Mouse (Mus musculus) MEL (cell line): Measurements from ENCODE around the gene Hepacam2. TPM values are rescaled to one million over a fixed set of nuclear protein-coding genes. Genes with fewer than 3 reads are reported as not detected.

Experiments
- DNase-seq: peaks from one replicate; pipeline ENCODE4 v3.0.0; 2011; ENCODE audit warnings: low read depth, low spot score
- H3K27ac ChIP-seq: 2 replicates; pipeline ENCODE4 v1.5.1; 2012; ENCODE audit warnings: low read depth, mild to moderate bottlenecking, control low read depth, low read length, moderate library complexity; ENCODE audit not compliant: control insufficient read depth
- H3K27me3 ChIP-seq, 2 experiments: fragments of 150-350 bp in 1 of 2; sonication (generic) in 1 of 2; 2 replicates each; pipeline ENCODE4 v1.6.1; 2012; ENCODE audit warnings: low read length in 2 of 2, mild to moderate bottlenecking in 2 of 2, improper control_type of control experiment in 1 of 2, moderate library complexity in 1 of 2; ENCODE audit not compliant: insufficient read depth in 2 of 2, control insufficient read depth in 1 of 2
- H3K36me3 ChIP-seq, 2 experiments: 2 replicates each; pipeline ENCODE4 v1.6.1; 2012 to 2014; ENCODE audit warnings: low read length in 2 of 2, improper control_type of control experiment in 1 of 2, inconsistent platforms in 1 of 2, mild to moderate bottlenecking in 1 of 2; ENCODE audit not compliant: insufficient read depth in 2 of 2, control insufficient read depth in 1 of 2
- H3K4me1 ChIP-seq, 2 experiments: fragments of 150-350 bp in 1 of 2; sonication (generic) in 1 of 2; 2 replicates each; pipeline ENCODE4 v1.6.1; 2012; ENCODE audit warnings: low read length in 2 of 2, improper control_type of control experiment in 1 of 2, mild to moderate bottlenecking in 1 of 2; ENCODE audit not compliant: insufficient read depth in 2 of 2, control insufficient read depth in 1 of 2
- H3K4me3 ChIP-seq, 2 experiments: fragments of 150-350 bp in 1 of 2; sonication (generic) in 1 of 2; 2 replicates each; pipeline ENCODE4 v1.5.1; 2012; ENCODE audit warnings: low read depth in 2 of 2, low read length in 2 of 2, mild to moderate bottlenecking in 2 of 2, moderate library complexity in 2 of 2, control low read depth in 1 of 2, improper control_type of control experiment in 1 of 2; ENCODE audit not compliant: control insufficient read depth in 1 of 2, insufficient read depth in 1 of 2
- H3K79me2 ChIP-seq: 2 replicates; pipeline ENCODE4 v1.6.1; 2012; ENCODE audit warnings: mild to moderate bottlenecking, low read length, moderate library complexity; ENCODE audit not compliant: control insufficient read depth, poor library complexity, insufficient read depth
- H3K9ac ChIP-seq: 2 replicates; pipeline ENCODE4 v1.6.1; 2012; ENCODE audit warnings: low read depth, mild to moderate bottlenecking, control low read depth, low read length, moderate library complexity; ENCODE audit not compliant: control insufficient read depth, poor library complexity, severe bottlenecking
- H3K9me3 ChIP-seq: fragments of 150-350 bp; sonication (generic); replicated peaks from 2 replicates; pipeline ENCODE4 v1.6.1; 2012; ENCODE audit warnings: mild to moderate bottlenecking, low read length, improper control_type of control experiment, moderate library complexity; ENCODE audit not compliant: insufficient read depth
- BHLHE40 ChIP-seq: IDR thresholded peaks from 2 replicates; pipeline ENCODE4 v1.6.1; 2012; ENCODE audit warnings: low read depth, mild to moderate bottlenecking, inconsistent platforms, low read length, improper control_type of control experiment, borderline replicate concordance
- CTCF ChIP-seq, 3 experiments: IDR thresholded peaks in 2 of 3; conservative IDR thresholded peaks in 1 of 3; 2 replicates each; pipeline ENCODE4 v1.5.1; 2011 to 2012; ENCODE audit warnings: low read length in 3 of 3, low read depth in 2 of 3, mild to moderate bottlenecking in 2 of 3, improper control_type of control experiment in 1 of 3, inconsistent platforms in 1 of 3, mixed read lengths in 1 of 3, moderate library complexity in 1 of 3; ENCODE audit not compliant: control insufficient read depth in 1 of 3, insufficient read depth in 1 of 3, poor library complexity in 1 of 3, severe bottlenecking in 1 of 3
- E2F4 ChIP-seq: IDR thresholded peaks from 2 replicates; pipeline ENCODE4 v1.6.1; 2011; ENCODE audit warnings: low read depth, low read length, improper control_type of control experiment, borderline replicate concordance
- EP300 ChIP-seq, 2 experiments: IDR thresholded peaks; 2 replicates each; pipeline ENCODE4 v1.6.1; 2011; ENCODE audit warnings: improper control_type of control experiment in 2 of 2, low read length in 2 of 2, low read depth in 1 of 2, mild to moderate bottlenecking in 1 of 2
- ETS1 ChIP-seq: IDR thresholded peaks from 2 replicates; pipeline ENCODE4 v1.6.1; 2012; ENCODE audit warnings: low read depth, mild to moderate bottlenecking, inconsistent platforms, low read length, improper control_type of control experiment, moderate library complexity
- GABPA ChIP-seq: IDR thresholded peaks from 2 replicates; pipeline ENCODE4 v1.6.1; 2012; ENCODE audit warnings: low read depth, mild to moderate bottlenecking, inconsistent platforms, low read length, improper control_type of control experiment, moderate library complexity
- HCFC1 ChIP-seq: IDR thresholded peaks from 2 replicates; pipeline ENCODE4 v1.6.1; 2012; ENCODE audit warnings: low read depth, mild to moderate bottlenecking, inconsistent platforms, low read length, improper control_type of control experiment, moderate library complexity
- JUND ChIP-seq: IDR thresholded peaks from 2 replicates; pipeline ENCODE4 v1.6.1; 2011; ENCODE audit warnings: low read depth, mild to moderate bottlenecking, improper control_type of control experiment, low read length
- KAT2A ChIP-seq: conservative IDR thresholded peaks from 2 replicates; pipeline ENCODE4 v1.6.1; 2012; ENCODE audit warnings: low read depth, low read length, improper control_type of control experiment, inconsistent platforms
- MAFK ChIP-seq: IDR thresholded peaks from 2 replicates; pipeline ENCODE4 v1.6.1; 2011; ENCODE audit warnings: low read depth, mild to moderate bottlenecking, low read length, improper control_type of control experiment, borderline replicate concordance
- NELFE ChIP-seq: IDR thresholded peaks from 2 replicates; pipeline ENCODE4 v1.6.1; 2011; ENCODE audit warnings: low read depth, low read length, improper control_type of control experiment
- NRF1 ChIP-seq: IDR thresholded peaks from 2 replicates; pipeline ENCODE4 v1.6.1; 2014; ENCODE audit warnings: low read depth, mild to moderate bottlenecking, inconsistent platforms, low read length, improper control_type of control experiment, moderate library complexity; ENCODE audit not compliant: poor library complexity, insufficient read depth, severe bottlenecking
- RAD21 ChIP-seq: IDR thresholded peaks from 2 replicates; pipeline ENCODE4 v1.6.1; 2011; ENCODE audit warnings: mild to moderate bottlenecking, low read depth, low read length, improper control_type of control experiment
- SIN3A ChIP-seq: IDR thresholded peaks from 2 replicates; pipeline ENCODE4 v1.6.1; 2012; ENCODE audit warnings: low read length, improper control_type of control experiment, inconsistent platforms
- TBP ChIP-seq: IDR thresholded peaks from 2 replicates; pipeline ENCODE4 v1.8.0; 2011; ENCODE audit warnings: low read depth, low read length, improper control_type of control experiment
- USF1 ChIP-seq: IDR thresholded peaks from 2 replicates; pipeline ENCODE4 v1.6.1; 2014; ENCODE audit warnings: low read depth, mild to moderate bottlenecking, inconsistent platforms, low read length, improper control_type of control experiment, moderate library complexity
- ZKSCAN1 ChIP-seq: IDR thresholded peaks from 2 replicates; pipeline ENCODE4 v1.6.1; 2012; ENCODE audit warnings: low read depth, mild to moderate bottlenecking, inconsistent platforms, low read length, improper control_type of control experiment, moderate library complexity
- ZNF384 ChIP-seq: IDR thresholded peaks from 2 replicates; pipeline ENCODE4 v1.6.1; 2012; ENCODE audit warnings: low read depth, mild to moderate bottlenecking, inconsistent platforms, low read length, improper control_type of control experiment
- polyA plus RNA-seq, 2 experiments: library from polyadenylated mRNA; stranded (reverse) in 1 of 2; unstranded in 1 of 2; fragments of >175 nt in 1 of 2; fragments of >200 nt in 1 of 2; gene quantifications; 2 replicates each; pipeline versions ENCODE4 v1.2.1 to v1.2.4; 2012; ENCODE audit warnings: low replicate concordance in 2 of 2, low read depth in 1 of 2; ENCODE audit not compliant: insufficient read length in 2 of 2, insufficient read depth in 1 of 2, missing spikeins in 1 of 2
- total RNA-seq: library from RNA; depleted of rRNA; stranded (reverse); fragments of 300-350 nt; gene quantifications from 2 replicates; pipeline ENCODE4 v1.2.3, GENCODE M21; 2012

Gene Hepacam2
- total and polyA plus RNA-seq, 3 experiments, result 0.11 TPM; not detected in 2

- no peaks in the 10 kb centered on the region for H3K27me3 ChIP-seq
- no peaks in the 10 kb centered on the region for H3K36me3 ChIP-seq
- no peaks in the 10 kb centered on the region for H3K4me1 ChIP-seq
- H3K4me3 ChIP-seq, result no peak overlapping the region
- H3K9ac ChIP-seq, result no peak overlapping the region
- no peak overlapping the region for H3K27ac ChIP-seq
- H3K79me2 ChIP-seq, result no peaks in the 10 kb centered on the region
- H3K9me3 ChIP-seq, result no peaks in the 10 kb centered on the region
- DNase-seq, result no peak
- no peak for TF ChIP-seq SIN3A
- TF ChIP-seq ZKSCAN1, result no peak
- TF ChIP-seq CTCF (IDR thresholded peaks at IDR 0.05 in 2 of 3, conservative IDR thresholded peaks at IDR 0.05 in 1 of 3; ENCODE audit: control insufficient read depth in 1 of 3, insufficient read depth in 1 of 3, low read depth in 2 of 3, low read length in 3 of 3, poor library complexity in 1 of 3, severe bottlenecking in 1 of 3), result no peak
- no peak for TF ChIP-seq BHLHE40
- TF ChIP-seq NRF1, result no peak
- no peak for TF ChIP-seq RAD21
- TF ChIP-seq EP300 (IDR thresholded peaks at IDR 0.05; ENCODE audit: low read depth in 1 of 2, low read length in 2 of 2), result no peak
- TF ChIP-seq ZNF384, result no peak
Measured at GRCm38 (mm10) chr6:3543862-3544261, 45.8 kb upstream of the Hepacam2 start.

GRCm38 (mm10) chr6:3539470-3539869 lies 41.4 kb upstream of the Hepacam2 start:
- DNase-seq, result no peak
- Histone ChIP-seq H3K36me3 (no peaks in the 10 kb centered on the region), H3K9me3 (no peaks in the 10 kb centered on the region), H3K27me3 (no peaks in the 10 kb centered on the region), H3K27ac (no peak overlapping the region), H3K79me2 (no peaks in the 10 kb centered on the region), H3K4me3 (no peak overlapping the region), H3K9ac (no peak overlapping the region), H3K4me1 (no peaks in the 10 kb centered on the region)
- no peak for TF ChIP-seq GABPA
- TF ChIP-seq NELFE, result no peak
- TF ChIP-seq E2F4, result no peak
- TF ChIP-seq TBP, result no peak
- no peak for TF ChIP-seq JUND
- no peak for TF ChIP-seq ETS1
- TF ChIP-seq USF1, result no peak
- no peak for TF ChIP-seq HCFC1
- no peak for TF ChIP-seq MAFK
- no peak for TF ChIP-seq KAT2A
- no peak for TF ChIP-seq EP300 (IDR thresholded peaks at IDR 0.05; ENCODE audit: low read depth in 1 of 2, low read length in 2 of 2)
